Mouse (Mus musculus): ENCODE results near the gene Cxcl15. TPM values are rescaled to one million over a fixed set of nuclear protein-coding genes. Genes with fewer than 3 reads are reported as not detected.
A peak's percentile ranks its signal among the peaks of the same experiment; 100 is the strongest.

The Cxcl15 gene
- total RNA-seq (2021) = not detected
- long read RNA-seq, experiment 1 = 0 reads
- long read RNA-seq, experiment 2 = 0 reads

GRCm38 (mm10) chr5:90794195-90794625 is at the start of gene Cxcl15:
Gene Cxcl15 (plus strand): TSS chr5:90794534.
- H3K27ac ChIP-seq = no peak within 1 kb of the TSS
- no peak within 1 kb of the TSS for H3K4me3 ChIP-seq
- no peak for TF ChIP-seq CTCF (IDR thresholded peaks at IDR 0.05)
- intact Hi-C loops (cut with DNase I) = no loop called here
- no peak for DNase-seq

- Histone ChIP-seq H3K27ac (no peak overlapping the region), H3K4me3 (no peak overlapping the region)
- intact Hi-C loops (cut with DNase I) = no loop called here
- DNase-seq = no peak
- TF ChIP-seq CTCF (IDR thresholded peaks at IDR 0.05) = no peak
Observed at GRCm38 (mm10) chr5:90753934-90754333, 40.4 kb upstream of the Cxcl15 start.

- no peak overlapping the region for H3K27ac ChIP-seq
- TF ChIP-seq CTCF (IDR thresholded peaks at IDR 0.05) = no peak
- peak overlapping the region; percentile 63; the same call in 1 of the 2 replicates for H3K4me3 ChIP-seq
- intact Hi-C loops (cut with DNase I) = no loop called here
- no peak for DNase-seq
Observed at GRCm38 (mm10) chr5:90758020-90758605, 36.2 kb upstream of the Cxcl15 start.

DNA sequence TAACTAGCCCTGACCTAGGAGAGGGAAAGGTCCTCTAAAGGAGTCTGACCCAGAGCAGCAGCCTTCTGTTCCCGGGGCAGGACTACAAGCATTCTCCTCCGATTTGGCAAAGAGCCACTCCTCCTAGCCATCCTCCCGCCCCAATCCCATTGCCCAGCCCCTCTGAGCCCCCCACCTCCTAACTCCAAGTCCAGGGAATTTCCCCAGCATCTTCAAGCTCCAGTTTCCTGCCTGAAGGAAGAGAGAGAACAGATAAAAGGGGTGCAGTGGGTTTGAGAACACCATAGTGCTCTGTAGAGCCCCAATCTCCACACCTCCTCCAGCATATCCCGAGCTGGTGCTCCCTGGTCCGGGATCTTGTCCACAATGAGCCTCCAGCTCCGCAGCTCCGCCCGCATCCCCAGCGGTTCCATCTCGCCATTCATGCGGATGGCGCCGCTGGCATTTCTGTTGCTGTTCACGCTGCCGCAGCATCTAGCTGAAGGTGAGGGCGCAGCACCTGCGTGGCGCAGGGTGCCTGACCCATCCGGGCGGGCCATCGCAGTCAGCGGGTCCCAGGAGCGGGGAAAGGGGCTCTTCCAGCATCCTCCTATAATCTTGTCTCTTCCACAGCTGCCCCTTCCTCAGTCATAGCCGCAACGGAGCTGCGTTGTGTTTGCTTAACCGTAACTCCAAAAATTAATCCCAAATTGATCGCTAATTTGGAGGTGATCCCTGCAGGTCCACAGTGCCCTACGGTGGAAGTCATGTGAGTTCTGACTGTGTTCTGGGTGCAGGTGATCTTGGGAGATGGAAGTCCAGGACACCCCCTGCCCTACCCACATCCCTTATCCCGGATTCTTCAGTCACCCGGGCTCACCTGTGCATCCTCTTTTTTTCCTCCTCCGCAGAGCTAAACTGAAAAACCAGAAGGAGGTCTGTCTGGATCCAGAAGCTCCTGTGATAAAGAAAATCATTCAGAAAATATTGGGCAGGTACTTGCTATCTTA is 35.0 kb upstream of the Cxcl15 start, which contains the start of gene Cxcl5:
TSS of gene Cxcl5 (plus strand) at position 284 of the 989 bp plus-strand sequence.
- DNase-seq = peak; percentile 25
- H3K4me3 ChIP-seq = peak within 1 kb of the TSS; percentile 63
- peak within 1 kb of the TSS; percentile 20; the same call in 1 of the 2 replicates for H3K27ac ChIP-seq
- TF ChIP-seq CTCF (IDR thresholded peaks at IDR 0.05) = no peak
- intact Hi-C loops (cut with DNase I) = no loop called here

DNA sequence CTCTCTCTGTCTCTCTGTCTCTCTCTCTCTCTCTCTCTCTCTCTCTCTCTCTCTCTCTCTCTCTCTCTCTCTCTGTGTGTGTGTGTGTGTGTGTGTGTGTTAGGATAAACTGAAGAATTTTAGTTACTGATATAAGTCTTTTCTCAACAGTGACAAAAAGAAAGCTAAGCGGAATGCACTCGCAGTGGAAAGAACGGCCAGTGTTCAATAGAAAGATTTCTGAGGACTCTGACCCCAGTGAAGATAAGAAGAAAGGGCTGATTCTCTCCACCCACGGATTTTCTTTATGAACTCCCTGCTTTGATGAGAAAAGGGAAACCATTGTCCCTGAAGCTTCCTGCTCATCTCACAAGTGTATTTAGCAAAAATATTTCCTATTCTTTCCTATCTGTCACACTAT is 34.0 kb upstream of the Cxcl15 start:
- no peak for DNase-seq
- intact Hi-C loops (cut with DNase I) = no loop called here
- Histone ChIP-seq H3K4me3 (no peak overlapping the region), H3K27ac (no peak overlapping the region)
- no peak for TF ChIP-seq CTCF (IDR thresholded peaks at IDR 0.05)

DNA sequence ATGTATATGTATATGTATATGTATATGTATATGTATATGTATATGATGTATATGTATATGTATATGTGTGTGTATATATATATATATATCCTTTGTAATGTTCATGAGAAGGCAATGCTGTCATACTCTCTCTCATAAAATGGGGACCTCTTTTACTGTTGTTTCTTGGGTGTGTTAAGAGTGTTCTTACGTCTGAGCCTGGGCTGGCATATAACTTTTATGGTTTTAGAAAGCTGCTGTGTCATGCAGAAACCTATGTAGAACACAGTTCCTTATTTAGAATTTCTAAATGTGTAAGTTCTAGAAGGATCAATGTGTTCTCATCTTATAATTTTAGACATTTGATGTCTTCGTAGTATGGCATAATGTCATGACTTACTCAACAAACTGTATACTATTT is 33.5 kb upstream of the Cxcl15 start:
- no peak for DNase-seq
- Histone ChIP-seq H3K4me3 (no peak overlapping the region), H3K27ac (no peak overlapping the region)
- TF ChIP-seq CTCF (IDR thresholded peaks at IDR 0.05) = no peak
- intact Hi-C loops (cut with DNase I) = no loop called here

- intact Hi-C loops (cut with DNase I) = no loop called here
- no peak overlapping the region for H3K4me3 ChIP-seq
- H3K27ac ChIP-seq = no peak overlapping the region
- no peak for DNase-seq
- TF ChIP-seq CTCF (IDR thresholded peaks at IDR 0.05) = no peak
Observed at GRCm38 (mm10) chr5:90761834-90762233, 32.5 kb upstream of the Cxcl15 start.

DNA sequence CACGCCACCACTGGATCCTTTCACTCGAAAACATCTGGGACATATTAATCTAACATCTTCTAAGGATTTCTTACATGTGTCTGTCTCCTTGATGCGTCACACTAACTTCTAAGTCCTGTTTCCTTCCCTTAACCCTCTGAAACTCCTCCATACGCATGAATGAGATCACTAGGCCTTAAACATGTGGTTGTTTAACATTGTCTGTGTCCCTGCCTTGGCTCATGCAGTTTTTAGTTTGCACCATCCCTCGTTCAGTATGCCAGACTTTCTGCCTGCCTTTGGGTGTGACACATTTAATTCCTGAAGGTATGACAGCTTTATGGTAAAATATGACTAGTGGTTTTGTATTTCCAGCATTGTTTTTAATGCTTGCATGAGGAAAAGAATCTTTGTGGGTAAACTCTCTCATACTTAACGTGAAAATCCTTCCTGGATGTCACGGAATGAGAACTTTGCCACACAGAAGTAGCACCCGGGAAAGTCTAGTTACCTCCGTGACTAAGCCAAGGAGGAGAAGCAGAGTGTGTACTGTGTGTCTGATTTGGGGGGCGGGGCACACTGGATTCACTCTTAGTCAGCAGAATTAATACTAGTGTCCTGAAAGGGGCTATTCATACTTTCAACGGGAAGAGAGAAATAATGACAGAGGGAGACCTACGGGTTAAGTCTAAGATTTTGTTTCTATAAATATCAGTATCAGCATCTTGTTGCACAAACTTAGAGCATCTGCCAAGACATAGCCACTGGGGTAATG is 30.2 kb upstream of the Cxcl15 start:
- intact Hi-C loops (cut with DNase I) = no loop called here

DNA sequence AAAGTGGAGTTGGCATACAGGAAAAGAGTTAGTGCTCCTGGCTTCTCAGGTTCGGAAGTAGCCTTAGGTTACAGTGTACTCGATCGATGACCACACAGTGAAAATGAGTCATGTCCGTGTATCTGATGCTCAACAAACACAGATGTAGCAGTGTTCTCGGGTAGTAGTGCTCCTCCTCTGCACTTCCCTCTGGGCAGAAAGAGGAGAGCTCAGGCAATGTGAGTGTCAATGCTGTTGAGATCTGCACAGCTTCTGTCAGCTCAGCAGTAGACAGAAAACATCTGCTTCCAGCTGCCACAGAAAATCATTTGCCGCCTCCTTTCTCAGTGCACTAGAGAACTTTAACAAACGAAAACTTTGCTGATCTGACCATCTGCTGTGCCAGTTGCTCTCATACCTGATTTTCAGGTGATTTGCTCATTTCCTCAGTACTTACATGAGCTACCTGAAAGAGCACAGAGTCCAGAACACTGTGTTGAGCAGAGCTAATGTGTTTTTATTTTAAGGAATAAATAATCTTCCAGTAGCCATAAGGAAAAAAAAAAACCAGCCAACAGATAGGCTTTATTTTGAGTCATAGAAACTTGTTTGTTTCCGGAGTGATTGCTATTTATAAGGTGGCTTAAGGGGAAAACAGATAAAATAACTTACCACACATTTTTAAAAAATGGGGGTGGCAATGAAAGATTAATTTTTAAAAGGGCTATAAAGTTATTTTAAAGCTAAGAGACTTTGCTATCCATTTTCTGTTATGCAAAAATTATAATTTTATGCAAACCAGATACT is 28.3 kb upstream of the Cxcl15 start:
- intact Hi-C loops (cut with DNase I) = no loop called here
- Histone ChIP-seq H3K27ac (no peak overlapping the region), H3K4me3 (no peak overlapping the region)
- TF ChIP-seq CTCF (IDR thresholded peaks at IDR 0.05) = no peak
- DNase-seq = no peak

More for the DNA sequence above, 30.2 kb upstream of the Cxcl15 start:
- Histone ChIP-seq H3K27ac (no peak overlapping the region), H3K4me3 (no peak overlapping the region)
- no peak for DNase-seq
- no peak for TF ChIP-seq CTCF (IDR thresholded peaks at IDR 0.05)

DNA sequence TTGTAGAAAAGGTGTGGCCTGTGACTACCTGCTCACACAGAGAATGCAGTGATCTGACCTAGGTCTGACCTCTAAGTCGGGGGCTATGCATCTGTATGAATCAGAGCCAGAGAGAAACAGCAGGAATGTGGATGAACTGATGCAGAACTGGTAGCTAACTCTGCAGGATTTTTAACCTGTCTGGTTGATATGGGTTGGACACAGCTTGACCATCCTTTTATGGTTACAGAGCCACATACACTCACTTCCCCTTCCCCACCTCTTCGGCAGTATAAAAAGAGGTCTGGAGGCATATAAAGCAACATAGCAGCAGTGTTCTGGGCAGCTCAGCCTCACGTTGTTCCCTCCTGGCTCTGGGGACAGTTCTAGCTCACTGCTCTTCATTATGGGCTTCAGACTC is 26.1 kb upstream of the Cxcl15 start, which contains the start of gene Ppbp:
TSS of gene Ppbp (plus strand) at position 301 of the 400 bp plus-strand sequence.
- TF ChIP-seq CTCF (IDR thresholded peaks at IDR 0.05) = no peak
- no peak within 1 kb of the TSS for H3K27ac ChIP-seq
- no peak for DNase-seq
- H3K4me3 ChIP-seq = no peak within 1 kb of the TSS
- intact Hi-C loops (cut with DNase I) = no loop called here

DNA sequence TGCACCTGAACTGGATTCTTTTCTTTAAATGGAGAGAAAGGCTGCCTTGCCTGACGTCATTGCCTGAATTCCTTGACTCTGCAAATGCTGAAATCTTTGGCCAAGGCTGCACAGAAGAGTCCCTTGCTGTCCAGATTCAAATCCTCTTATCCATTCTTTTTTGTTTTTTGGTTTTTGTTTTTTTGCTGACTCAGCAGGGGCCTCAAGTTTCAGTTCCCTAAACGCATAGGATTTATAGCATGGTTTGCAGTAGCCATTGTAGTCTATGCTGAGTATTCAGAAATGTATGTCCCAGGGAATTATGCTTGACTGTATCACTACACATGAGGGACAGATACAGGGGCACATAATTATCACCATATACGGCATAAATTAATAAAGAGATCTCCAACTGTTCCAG is 23.0 kb upstream of the Cxcl15 start:
- intact Hi-C loops (cut with DNase I) = no loop called here
- Histone ChIP-seq H3K27ac (peak overlapping the region; percentile 43; the same call in 1 of the 2 replicates), H3K4me3 (no peak overlapping the region)
- no peak for TF ChIP-seq CTCF (IDR thresholded peaks at IDR 0.05)
- no peak for DNase-seq
